Mouse (Mus musculus) frontal cortex, postnatal 36 days (tissue): Measurements from ENCODE around the gene Cybrd1.
A peak's percentile ranks its signal among the peaks of the same experiment; 100 is the strongest.

Source experiments
- DNase-seq, 2 experiments: peaks; one replicate each; pipeline ENCODE4 v3.0.0; 2022; ENCODE audit warnings: low spot score in 2 of 2

The Cybrd1 gene

GRCm38 (mm10) chr2:71117797-71118708, at the start of gene Cybrd1:
Gene Cybrd1 (plus strand): TSS chr2:71117923.
- no peak for DNase-seq

GRCm38 (mm10) chr2:71071601-71072000, 46.1 kb upstream of the Cybrd1 start:
- DNase-seq, result no peak

GRCm38 (mm10) chr2:71073330-71073729, 44.4 kb upstream of the Cybrd1 start:
- no peak for DNase-seq

GRCm38 (mm10) chr2:71073828-71074227, 43.9 kb upstream of the Cybrd1 start:
- no peak for DNase-seq

GRCm38 (mm10) chr2:71082416-71082815, 35.3 kb upstream of the Cybrd1 start:
- DNase-seq, result peak in 1 of 2 experiments; percentile 19

- DNase-seq, result no peak
These were observed 34.1 kb upstream of the Cybrd1 start for GRCm38 (mm10) chr2:71083454-71084193.

- DNase-seq, result no peak
These were observed 28.0 kb upstream of the Cybrd1 start for GRCm38 (mm10) chr2:71089766-71090165.

GRCm38 (mm10) chr2:71090660-71091445, 26.9 kb upstream of the Cybrd1 start:
- DNase-seq, result no peak

GRCm38 (mm10) chr2:71096170-71096569, 21.6 kb upstream of the Cybrd1 start:
- DNase-seq, result no peak

- DNase-seq, result no peak
These were observed 15.0 kb upstream of the Cybrd1 start for GRCm38 (mm10) chr2:71102621-71103291.

GRCm38 (mm10) chr2:71103292-71103680, 14.4 kb upstream of the Cybrd1 start:
- no peak for DNase-seq

- no peak for DNase-seq
These were observed 13.0 kb upstream of the Cybrd1 start for GRCm38 (mm10) chr2:71104696-71105095.

GRCm38 (mm10) chr2:71105469-71106215, 12.1 kb upstream of the Cybrd1 start:
- DNase-seq, result no peak

GRCm38 (mm10) chr2:71107225-71107624, 10.5 kb upstream of the Cybrd1 start:
- DNase-seq, result no peak

GRCm38 (mm10) chr2:71108541-71108940, 9.2 kb upstream of the Cybrd1 start:
- no peak for DNase-seq

GRCm38 (mm10) chr2:71113489-71114171, 4.1 kb upstream of the Cybrd1 start:
- DNase-seq, result no peak

GRCm38 (mm10) chr2:71116151-71116550, 1.6 kb upstream of the Cybrd1 start:
- DNase-seq, result no peak

- peak; percentile 51 to 54 for DNase-seq
These were observed 3.1 kb downstream of the Cybrd1 start for GRCm38 (mm10) chr2:71120844-71121243.

GRCm38 (mm10) chr2:71121406-71121805, 3.7 kb downstream of the Cybrd1 start:
- DNase-seq, result no peak
